Mouse (Mus musculus): Measurements from ENCODE around the gene Cdc42ep1. TPM values are rescaled to one million over a fixed set of nuclear protein-coding genes. Genes with fewer than 3 reads are reported as not detected.

Gene Cdc42ep1
- 1.2 and 3.7 TPM in 2 replicates for polyA plus RNA-seq (2012; ENCODE audit: insufficient read depth, low replicate concordance)

- Histone ChIP-seq H3K9me3 (no peaks in the 10 kb centered on the region), H3K36me3 (replicated peaks; ENCODE audit: low read length) (no peaks in the 10 kb centered on the region), H3K27me3 (replicated peaks) (peaks cover 88% of the 10 kb centered on the region), H3K4me1 (peaks cover 71% of the 10 kb centered on the region), H3K4me3 (replicated peaks) (peak within 1 kb of the TSS; percentile 90)
- TF ChIP-seq FLI1 (IDR thresholded peaks at IDR 0.05; ENCODE audit: low read length) (no peak), GATA1 (IDR thresholded peaks at IDR 0.05; ENCODE audit: borderline replicate concordance, low read length) (no peak)
Measured at GRCm38 (mm10) chr15:78842371-78843163, at the start of gene Cdc42ep1. Cdc42ep1 (plus strand) TSS chr15:78842624.

GRCm38 (mm10) chr15:78796196-78797059 lies 46.0 kb upstream of the Cdc42ep1 start:
- Histone ChIP-seq H3K36me3 (replicated peaks; ENCODE audit: low read length) (no peaks in the 10 kb centered on the region), H3K27me3 (replicated peaks) (peaks cover 86% of the 10 kb centered on the region), H3K4me1 (peaks cover 11% of the 10 kb centered on the region), H3K4me3 (replicated peaks) (no peak overlapping the region), H3K9me3 (no peaks in the 10 kb centered on the region)
- TF ChIP-seq FLI1 (IDR thresholded peaks at IDR 0.05; ENCODE audit: low read length) (no peak), GATA1 (IDR thresholded peaks at IDR 0.05; ENCODE audit: borderline replicate concordance, low read length) (no peak)

- TF ChIP-seq GATA1 (IDR thresholded peaks at IDR 0.05; ENCODE audit: borderline replicate concordance, low read length) = no peak
- no peak for TF ChIP-seq FLI1 (IDR thresholded peaks at IDR 0.05; ENCODE audit: low read length)
- Histone ChIP-seq H3K27me3 (replicated peaks) (peaks cover 86% of the 10 kb centered on the region), H3K9me3 (no peaks in the 10 kb centered on the region), H3K36me3 (replicated peaks; ENCODE audit: low read length) (no peaks in the 10 kb centered on the region), H3K4me3 (replicated peaks) (no peak overlapping the region), H3K4me1 (peaks cover 14% of the 10 kb centered on the region)
Measured at GRCm38 (mm10) chr15:78797060-78797329, 45.4 kb upstream of the Cdc42ep1 start.

GRCm38 (mm10) chr15:78799029-78799428 lies 43.4 kb upstream of the Cdc42ep1 start:
- no peaks in the 10 kb centered on the region for H3K36me3 ChIP-seq (replicated peaks; ENCODE audit: low read length)
- TF ChIP-seq FLI1 (IDR thresholded peaks at IDR 0.05; ENCODE audit: low read length) (no peak), GATA1 (IDR thresholded peaks at IDR 0.05; ENCODE audit: borderline replicate concordance, low read length) (no peak)
- no peaks in the 10 kb centered on the region for H3K9me3 ChIP-seq
- peaks cover 87% of the 10 kb centered on the region for H3K27me3 ChIP-seq (replicated peaks)
- H3K4me1 ChIP-seq = peaks cover 31% of the 10 kb centered on the region
- no peak overlapping the region for H3K4me3 ChIP-seq (replicated peaks)

GRCm38 (mm10) chr15:78801571-78801970 lies 40.9 kb upstream of the Cdc42ep1 start:
- H3K9me3 ChIP-seq = no peaks in the 10 kb centered on the region
- H3K27me3 ChIP-seq (replicated peaks) = peaks cover 89% of the 10 kb centered on the region
- TF ChIP-seq GATA1 (IDR thresholded peaks at IDR 0.05; ENCODE audit: borderline replicate concordance, low read length) = no peak
- no peak for TF ChIP-seq FLI1 (IDR thresholded peaks at IDR 0.05; ENCODE audit: low read length)
- H3K4me3 ChIP-seq (replicated peaks) = no peak overlapping the region
- peaks cover 25% of the 10 kb centered on the region for H3K4me1 ChIP-seq
- no peaks in the 10 kb centered on the region for H3K36me3 ChIP-seq (replicated peaks; ENCODE audit: low read length)

- Histone ChIP-seq H3K27me3 (replicated peaks) (peaks cover 89% of the 10 kb centered on the region), H3K4me1 (peaks cover 25% of the 10 kb centered on the region), H3K4me3 (replicated peaks) (peak overlapping the region; percentile 90), H3K9me3 (no peaks in the 10 kb centered on the region), H3K36me3 (replicated peaks; ENCODE audit: low read length) (no peaks in the 10 kb centered on the region)
- TF ChIP-seq GATA1 (IDR thresholded peaks at IDR 0.05; ENCODE audit: borderline replicate concordance, low read length) = no peak
- TF ChIP-seq FLI1 (IDR thresholded peaks at IDR 0.05; ENCODE audit: low read length) = no peak
Measured at GRCm38 (mm10) chr15:78801971-78802741, 40.3 kb upstream of the Cdc42ep1 start.

GRCm38 (mm10) chr15:78802776-78803391 lies 39.5 kb upstream of the Cdc42ep1 start, which contains the start of gene Card10:
Card10 (minus strand) TSS chr15:78803042.
- H3K27me3 ChIP-seq (replicated peaks) = peaks cover 89% of the 10 kb centered on the region
- TF ChIP-seq GATA1 (IDR thresholded peaks at IDR 0.05; ENCODE audit: borderline replicate concordance, low read length) (no peak), FLI1 (IDR thresholded peaks at IDR 0.05; ENCODE audit: low read length) (no peak)
- H3K4me3 ChIP-seq (replicated peaks) = peak within 1 kb of the TSS; percentile 90
- H3K9me3 ChIP-seq = no peaks in the 10 kb centered on the region
- H3K4me1 ChIP-seq = peaks cover 25% of the 10 kb centered on the region
- no peaks in the 10 kb centered on the region for H3K36me3 ChIP-seq (replicated peaks; ENCODE audit: low read length)

GRCm38 (mm10) chr15:78803499-78803900 lies 38.9 kb upstream of the Cdc42ep1 start:
- Histone ChIP-seq H3K27me3 (replicated peaks) (peaks cover 89% of the 10 kb centered on the region), H3K9me3 (no peaks in the 10 kb centered on the region), H3K36me3 (replicated peaks; ENCODE audit: low read length) (no peaks in the 10 kb centered on the region), H3K4me1 (peaks cover 25% of the 10 kb centered on the region), H3K4me3 (replicated peaks) (peak overlapping the region; percentile 40)
- no peak for TF ChIP-seq GATA1 (IDR thresholded peaks at IDR 0.05; ENCODE audit: borderline replicate concordance, low read length)
- no peak for TF ChIP-seq FLI1 (IDR thresholded peaks at IDR 0.05; ENCODE audit: low read length)

GRCm38 (mm10) chr15:78804326-78804725 lies 38.1 kb upstream of the Cdc42ep1 start:
- TF ChIP-seq GATA1 (IDR thresholded peaks at IDR 0.05; ENCODE audit: borderline replicate concordance, low read length) = no peak
- no peak for TF ChIP-seq FLI1 (IDR thresholded peaks at IDR 0.05; ENCODE audit: low read length)
- no peak overlapping the region for H3K4me3 ChIP-seq (replicated peaks)
- H3K4me1 ChIP-seq = peaks cover 25% of the 10 kb centered on the region
- H3K27me3 ChIP-seq (replicated peaks) = peaks cover 86% of the 10 kb centered on the region
- no peaks in the 10 kb centered on the region for H3K36me3 ChIP-seq (replicated peaks; ENCODE audit: low read length)
- H3K9me3 ChIP-seq = no peaks in the 10 kb centered on the region

Measured in megakaryocyte, embryonic 14.5 days (primary cell).